Mouse (Mus musculus): Measurements from ENCODE around the gene Chic2.

GRCm38 (mm10) chr5:75084393-75084870, 39.9 kb upstream of the Chic2 start:
- TF ChIP-seq POLR2A (IDR thresholded peaks at IDR 0.05; ENCODE audit: low read depth, low read length) (no peak), CTCF (IDR thresholded peaks at IDR 0.05; ENCODE audit: borderline replicate concordance, insufficient read depth, low read length) (no peak)

Measured in embryonic fibroblast, embryonic 13.5 days (primary cell).